Mouse (Mus musculus): ENCODE data around the gene Rpgrip1l. TPM values are rescaled to one million over a fixed set of nuclear protein-coding genes. Genes with fewer than 3 reads are reported as not detected.

The Rpgrip1l gene
- 7.1 and 10.5 TPM in 2 replicates for total RNA-seq (2021)
- long read RNA-seq, experiment 1, partial matches to known transcripts, result 3 of 3 reads
- long read RNA-seq, experiment 1, other reads (novel, unspliced or antisense), result 0 of 3 reads
- long read RNA-seq, experiment 2, partial matches to known transcripts, result 2 of 3 reads
- long read RNA-seq, experiment 2, other reads (novel, unspliced or antisense), result 1 of 3 reads

DNA sequence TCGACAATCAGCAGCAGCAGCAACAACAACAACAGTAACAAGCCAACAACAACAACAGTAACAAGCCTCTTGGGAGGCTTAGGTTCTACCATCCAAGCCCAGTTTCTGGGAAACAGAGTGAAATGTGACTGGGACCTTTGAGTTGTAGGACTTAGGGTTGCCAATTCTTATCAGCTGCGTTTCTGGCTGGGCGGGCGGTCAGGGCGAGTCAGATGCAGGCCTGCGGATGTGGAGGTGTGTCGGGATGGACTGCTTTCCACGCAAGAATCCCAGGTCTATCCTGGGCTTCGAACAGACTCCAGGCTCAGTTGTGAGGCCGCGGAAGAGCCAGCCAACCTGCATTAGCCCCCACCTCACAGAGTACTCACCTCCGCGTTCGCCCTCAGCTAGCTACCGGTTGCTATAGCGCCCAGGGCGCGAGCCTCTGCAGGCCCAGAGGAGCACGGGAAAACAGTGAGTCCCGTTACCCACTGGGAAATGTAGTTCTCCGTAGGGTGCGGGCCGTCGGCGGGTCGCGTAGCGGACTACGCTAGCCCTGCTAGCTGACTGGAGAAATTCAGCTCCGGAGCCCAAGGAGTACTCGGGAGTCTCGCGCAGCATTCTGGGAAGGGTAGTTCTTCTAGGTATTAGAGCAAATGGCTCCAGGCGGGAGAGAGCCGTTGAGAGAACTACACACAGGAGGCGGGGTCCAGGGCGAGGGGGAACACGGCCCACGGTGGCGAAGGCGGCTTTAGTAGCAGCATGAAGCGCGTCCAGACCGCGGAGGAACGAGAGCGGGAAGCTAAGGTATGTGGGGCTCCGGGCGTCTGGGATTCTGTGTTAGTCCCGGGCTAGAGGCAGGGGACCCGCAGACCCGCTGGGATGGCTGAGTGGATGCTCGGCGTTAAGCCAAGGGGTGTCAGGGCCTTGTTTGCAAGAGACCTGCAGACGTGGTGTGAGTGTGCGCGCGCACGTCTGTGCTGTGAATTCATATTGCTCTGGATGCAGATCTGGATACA lies at the start of gene Rpgrip1l, which contains the start of gene Fto:
TSS of gene Rpgrip1l (minus strand) at position 428 of the 998 bp plus-strand sequence.
TSS of gene Fto (plus strand) at position 691 of the 998 bp plus-strand sequence.
- peak; percentile 97 for DNase-seq

DNA sequence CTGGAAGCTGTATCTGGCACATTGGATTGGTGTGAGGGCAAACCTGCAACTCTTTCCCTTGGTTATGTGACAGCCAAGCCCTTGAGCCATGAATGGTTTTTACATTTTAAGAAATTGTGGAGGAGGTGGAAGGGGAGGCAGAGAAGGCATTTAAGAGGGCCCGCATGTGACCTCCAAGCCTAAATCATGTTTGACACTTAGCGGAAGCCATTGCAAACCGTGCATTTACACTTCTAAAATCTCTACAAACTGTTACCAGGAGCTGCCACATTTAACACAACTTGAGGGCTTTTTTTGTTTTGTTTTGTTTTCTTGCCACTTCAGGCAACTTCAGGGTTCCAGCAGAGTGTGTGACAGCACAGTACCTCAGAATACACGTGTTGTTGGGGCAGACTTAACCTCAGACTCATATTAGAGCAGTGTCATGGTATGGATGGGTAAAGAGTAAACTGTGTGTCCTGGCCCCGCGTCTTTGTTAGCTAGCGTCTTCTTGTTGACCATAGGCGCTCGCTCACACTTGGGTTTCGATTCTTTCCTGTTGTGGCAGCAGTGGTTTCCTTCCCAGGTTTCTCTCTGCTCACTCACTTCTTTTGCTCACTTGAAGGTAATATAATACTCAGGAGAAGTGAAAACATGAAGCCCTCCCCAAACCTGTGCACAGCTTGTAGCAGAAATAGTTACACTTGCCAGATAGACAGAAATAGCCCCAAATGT lies 47.7 kb upstream of the Rpgrip1l start:
- DNase-seq, result no peak

DNA sequence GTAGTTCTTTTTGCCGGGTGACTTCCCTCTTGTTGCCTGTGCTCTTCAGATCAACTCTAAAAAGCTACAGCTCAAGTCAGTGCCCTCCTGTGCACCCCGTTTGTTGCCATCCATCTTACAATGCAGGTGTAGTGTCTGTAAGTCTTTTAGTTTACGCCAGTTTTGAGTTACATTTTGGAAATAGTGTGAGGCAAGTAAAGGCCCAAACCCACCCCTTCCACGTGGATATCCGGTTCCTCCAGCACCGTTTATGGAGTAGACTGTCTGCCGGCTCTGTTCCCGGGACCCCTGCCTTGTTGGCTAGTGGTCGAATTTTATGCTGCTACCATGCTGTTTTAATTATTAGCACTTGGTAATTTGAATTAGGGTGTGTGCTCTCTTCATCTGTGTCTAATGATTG lies 46.4 kb upstream of the Rpgrip1l start:
- no peak for DNase-seq

DNA sequence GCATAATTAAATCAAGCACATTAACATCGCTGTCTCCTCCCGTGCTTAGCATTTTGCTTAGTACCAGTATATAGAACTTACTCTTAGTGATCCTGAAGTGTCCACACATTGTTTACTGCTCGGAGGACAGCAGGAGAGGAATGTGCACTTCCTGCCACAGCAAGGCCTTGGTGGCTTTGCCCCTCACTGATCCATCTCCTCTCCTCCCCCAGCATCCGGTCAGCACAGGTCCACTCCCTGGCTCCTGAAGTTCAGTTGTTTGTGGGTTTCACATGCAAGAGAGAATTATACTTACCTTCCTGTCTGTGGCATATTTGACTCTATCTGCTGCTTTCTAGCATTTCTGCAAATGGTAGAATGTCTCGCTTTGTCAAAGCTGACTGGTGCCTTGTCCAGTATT lies 45.0 kb upstream of the Rpgrip1l start:
- no peak for DNase-seq

DNA sequence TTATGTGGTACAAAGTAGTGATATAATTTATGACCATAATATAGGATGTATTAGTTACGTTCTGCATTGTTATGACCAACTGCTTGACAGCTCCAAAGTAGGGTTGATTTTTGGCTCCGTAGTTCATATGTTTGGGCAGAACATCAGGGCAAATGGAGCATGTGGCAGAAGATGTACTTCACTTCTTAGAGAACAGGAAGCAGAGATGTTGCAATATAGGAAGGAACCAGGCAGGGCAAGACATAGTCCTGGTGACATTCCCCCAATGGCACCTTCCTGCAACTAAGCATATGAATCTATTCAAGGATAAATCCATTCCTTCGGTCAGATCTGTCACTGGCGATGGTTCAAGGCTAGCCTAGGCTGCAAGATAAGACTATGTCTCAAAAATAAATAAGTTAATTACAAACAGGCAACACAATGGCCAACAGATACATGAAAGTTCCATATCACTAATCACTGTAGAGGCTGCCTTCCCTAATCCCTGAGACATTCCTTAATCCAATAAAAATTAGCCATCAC lies 44.5 kb upstream of the Rpgrip1l start:
- no peak for DNase-seq

DNA sequence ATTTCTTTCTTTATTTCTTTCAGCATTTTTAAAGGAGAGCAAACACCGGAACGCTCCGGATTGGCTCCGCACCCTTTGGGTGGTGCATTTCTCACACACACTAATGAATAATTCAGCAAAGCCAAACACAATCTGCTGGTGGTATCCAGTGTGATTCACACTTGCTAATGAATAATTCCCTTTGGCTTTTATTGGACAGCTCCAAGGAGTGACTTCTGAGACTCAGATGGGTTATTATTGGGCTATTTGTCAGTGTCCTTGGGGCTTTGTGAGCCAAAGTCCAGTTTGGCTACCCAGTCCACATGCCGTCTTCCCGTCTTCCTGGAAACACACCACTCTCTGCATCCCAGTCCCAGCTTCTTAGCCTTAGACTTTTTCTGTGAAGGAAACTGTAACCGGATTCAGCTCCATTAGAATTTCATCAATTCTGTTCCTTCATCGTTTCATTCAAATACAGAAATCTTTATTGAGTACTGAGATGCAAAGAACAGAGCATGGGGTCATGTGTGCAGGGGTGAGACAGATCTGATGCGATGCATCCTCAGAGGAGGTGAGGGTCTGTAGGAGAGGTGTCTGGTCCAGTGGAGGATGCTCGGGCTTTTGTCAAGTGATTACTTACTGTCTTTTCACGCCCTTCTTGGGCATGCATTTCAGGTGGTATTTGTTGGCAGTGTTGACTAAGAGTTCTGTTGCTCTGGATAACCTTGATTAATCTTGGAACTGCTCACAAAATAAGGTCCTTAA lies 43.1 kb upstream of the Rpgrip1l start:
- DNase-seq, result no peak

DNA sequence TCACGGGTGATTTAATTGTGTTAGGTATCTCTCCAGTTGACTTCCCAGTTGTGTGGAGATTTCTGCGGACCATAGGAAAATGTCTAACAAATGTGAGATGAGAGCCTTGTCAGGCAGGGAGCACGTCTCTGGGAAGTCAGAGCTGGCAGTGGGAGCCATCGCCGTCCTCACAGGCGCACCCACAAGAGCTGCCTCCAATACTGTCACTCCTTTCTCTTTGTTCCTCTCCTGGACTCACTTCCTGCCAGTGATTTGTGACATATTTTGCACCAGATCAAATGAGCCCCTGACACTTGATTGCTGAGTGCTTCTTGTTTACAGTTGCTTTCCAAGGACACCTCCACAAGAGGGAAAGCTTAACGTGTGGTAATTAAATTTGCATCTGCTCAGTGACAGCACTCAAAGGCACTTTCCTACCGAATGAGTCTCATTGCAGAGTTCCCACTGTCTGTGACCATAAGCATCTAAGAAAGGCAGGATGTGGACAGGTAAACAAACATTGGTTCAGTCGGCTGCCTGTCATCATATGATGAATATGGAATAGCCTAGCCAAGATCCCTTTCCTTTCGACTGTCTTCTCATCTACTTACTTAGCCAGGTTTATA lies 42.3 kb upstream of the Rpgrip1l start:
- DNase-seq, result no peak

DNA sequence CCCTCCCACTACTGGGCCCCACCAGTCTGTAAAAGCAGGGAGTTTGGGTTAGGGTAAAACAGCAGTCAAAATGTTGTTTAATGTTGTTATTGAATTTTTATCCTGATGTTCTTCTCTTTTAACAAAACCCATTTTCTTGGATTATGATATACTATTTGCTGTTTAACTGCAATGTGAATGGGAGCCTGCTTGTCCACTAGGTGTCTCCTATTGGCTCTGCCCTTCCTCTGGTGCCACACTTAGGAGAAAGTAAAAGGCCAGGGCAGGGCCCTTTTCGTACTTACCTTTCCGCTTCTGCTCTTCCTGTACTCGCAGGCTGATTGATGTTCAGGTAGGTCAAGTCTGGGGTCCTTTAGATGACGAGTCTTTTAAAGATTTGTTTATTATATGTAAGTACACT lies 40.8 kb upstream of the Rpgrip1l start:
- no peak for DNase-seq

DNA sequence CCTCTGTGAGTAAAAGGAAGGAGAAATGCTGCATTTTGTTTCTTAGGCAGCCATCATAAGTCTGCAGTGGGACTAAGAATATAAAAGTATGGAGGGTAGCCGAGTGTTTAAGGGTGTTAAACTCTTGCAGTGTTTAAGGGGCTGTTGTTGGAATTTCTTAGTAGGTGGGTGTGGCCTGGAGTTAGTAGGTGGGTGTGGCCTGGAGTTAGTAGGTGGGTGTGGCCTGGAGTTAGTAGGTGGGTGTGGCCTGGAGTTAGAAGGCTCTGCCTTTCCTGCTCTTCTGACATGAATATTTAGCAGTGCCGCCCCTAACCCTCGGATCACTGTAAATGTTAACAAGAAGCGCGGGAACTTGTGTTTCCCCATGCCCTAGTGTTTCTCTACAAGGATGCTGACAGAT lies 40.0 kb upstream of the Rpgrip1l start:
- DNase-seq, result no peak

DNA sequence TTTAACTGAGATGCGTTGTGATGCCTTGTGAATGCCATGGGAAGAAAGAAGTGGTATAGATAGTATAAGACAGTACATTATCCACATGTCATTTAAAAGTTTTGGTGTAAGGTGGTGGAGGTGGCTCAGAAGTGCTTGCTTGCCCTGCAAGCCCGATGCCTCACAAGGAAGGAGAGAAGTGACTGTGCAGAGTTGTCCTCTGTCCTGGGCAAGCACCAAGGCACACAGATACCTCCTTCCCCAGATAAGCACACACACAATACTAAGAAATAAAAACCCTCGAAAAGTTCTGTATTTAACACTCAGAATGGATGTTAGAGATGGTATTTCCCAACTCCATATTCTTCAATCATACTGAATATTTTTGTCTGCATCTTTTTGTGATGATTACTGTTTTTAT lies 39.5 kb upstream of the Rpgrip1l start:
- DNase-seq, result no peak

DNA sequence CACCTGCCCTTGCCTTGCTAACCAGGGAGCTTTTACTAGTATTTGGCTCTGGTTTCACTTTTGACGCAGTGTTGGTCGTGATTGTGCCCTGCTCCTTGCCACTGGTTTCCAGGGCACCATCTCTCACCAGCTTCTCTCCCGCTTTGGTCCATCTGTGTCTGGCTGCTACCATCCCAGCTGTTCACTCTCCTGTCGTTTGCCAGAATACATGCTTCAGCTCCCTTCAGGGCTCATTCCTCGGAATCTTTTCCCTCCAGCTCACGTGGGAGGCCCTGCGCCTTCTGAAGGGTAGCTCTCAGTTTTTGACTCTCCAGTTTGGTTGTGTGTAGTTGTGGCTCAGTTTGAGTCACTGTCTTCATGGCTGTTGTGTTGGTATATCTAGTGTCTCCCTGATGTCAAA lies 37.6 kb upstream of the Rpgrip1l start:
- DNase-seq, result no peak

DNA sequence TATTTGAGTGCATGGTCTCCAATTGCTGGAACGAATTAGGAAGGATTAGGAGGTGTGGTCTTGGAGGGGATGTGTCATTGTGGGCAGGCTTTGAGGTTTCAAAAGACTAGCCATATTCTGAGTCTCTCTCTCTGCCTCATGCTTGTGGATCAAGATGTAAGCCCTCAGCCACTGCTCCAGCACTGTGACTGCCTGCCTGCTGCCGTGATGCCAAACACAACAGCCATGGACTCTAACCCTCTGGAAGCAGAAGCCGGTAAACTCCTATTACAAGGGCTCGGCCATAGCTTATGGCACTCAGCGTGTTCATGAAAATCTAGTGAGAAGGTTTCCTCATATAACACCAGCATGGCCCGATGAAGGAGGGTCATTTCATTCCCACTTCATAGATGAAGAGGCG lies 36.8 kb upstream of the Rpgrip1l start:
- no peak for DNase-seq

DNA sequence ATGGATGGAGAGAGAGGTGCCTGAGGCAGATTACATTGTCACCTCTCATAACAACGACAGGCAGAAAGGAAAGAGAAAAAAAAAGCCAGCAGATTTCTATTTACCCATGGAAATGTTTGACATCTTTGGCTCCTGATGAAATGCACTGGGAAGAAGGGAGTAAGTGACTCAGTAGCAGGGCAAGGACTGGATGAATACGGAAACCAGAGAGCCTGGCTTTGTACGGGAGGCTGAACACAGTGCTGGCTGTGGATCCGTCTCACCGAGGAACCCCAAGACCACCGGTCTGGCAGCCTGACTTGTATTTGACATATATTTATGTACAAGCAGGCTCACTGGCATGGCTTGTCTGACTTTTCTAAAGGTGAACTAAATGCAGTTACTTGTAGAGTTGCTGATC lies 34.5 kb upstream of the Rpgrip1l start:
- no peak for DNase-seq

DNA sequence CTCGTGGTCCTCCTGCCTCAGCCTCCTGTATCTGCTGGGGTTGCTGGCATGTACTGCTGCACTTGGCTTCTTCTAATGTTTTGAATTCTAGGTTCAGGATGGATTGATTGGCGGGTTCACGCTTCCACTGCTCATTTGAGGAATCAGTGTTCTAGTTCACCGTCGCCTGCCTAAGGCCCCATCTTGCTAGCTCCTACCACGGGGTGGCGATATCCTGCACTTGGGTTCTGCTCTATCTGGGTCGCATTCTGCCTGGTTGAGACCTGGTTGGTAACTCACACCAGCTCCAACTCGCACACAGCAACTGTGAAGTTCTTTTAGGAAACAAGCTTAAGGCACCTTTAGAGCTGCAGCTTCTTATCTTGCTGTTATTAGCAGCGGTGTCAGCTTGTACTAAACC lies 34.1 kb upstream of the Rpgrip1l start:
- DNase-seq, result no peak

DNA sequence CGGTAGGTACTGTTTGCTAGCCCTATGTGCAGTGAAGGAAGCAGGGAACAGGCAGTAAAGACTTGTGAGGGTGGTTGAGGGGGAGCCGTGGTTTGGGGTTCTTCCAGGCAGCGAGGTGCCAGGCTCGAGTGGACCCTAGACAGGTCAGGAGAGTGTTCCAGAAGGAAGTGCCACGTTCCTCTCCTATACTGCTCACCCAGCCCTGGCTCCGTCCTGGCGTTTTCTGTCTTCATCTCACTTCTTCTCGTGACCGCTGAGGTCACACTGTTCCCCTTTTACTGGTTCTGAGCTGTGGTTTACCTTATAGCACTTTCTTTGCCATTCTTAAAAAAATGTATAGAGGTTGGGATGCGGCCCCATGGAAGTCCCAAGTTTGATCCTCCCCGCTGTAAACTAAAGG lies 31.6 kb upstream of the Rpgrip1l start:
- DNase-seq, result no peak

DNA sequence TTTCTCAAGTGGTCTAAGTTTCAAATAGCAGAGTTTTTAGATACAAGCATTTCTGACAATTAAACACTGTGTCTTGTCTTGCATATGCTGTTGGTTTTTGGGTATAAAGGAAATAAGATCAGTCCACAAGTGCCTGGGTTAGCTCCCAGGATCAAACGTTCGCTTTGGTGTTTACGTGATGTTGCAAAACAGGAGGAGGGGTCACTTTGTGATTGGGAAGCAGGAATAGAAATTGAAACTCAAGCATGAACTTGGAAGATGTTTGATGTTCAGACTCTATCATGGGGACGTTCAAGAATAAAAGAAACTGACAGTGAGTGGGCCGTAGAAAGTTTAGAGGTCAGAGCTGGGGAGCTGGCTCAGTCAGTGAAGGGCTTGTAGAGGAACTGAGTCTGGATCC lies 29.7 kb upstream of the Rpgrip1l start:
- DNase-seq, result no peak

DNA sequence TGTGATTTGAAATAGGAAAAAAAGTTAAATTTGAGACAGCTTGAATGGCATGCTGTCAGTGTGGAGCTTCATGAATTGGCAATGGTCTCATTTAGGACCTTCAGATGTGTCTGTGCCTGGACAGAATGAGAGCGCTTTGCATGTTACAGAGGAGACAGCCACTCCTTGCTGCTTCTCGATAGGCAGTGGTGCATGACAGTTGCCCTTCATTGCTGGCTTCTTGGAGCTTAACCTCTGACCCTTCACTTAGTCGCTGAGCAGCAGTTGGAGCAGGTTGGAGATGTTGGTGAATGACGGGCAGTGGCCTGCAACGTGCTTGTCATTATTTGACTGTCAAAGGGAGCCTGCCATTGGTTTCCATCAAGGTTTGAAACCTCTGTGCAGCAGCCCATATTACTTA lies 29.1 kb upstream of the Rpgrip1l start:
- DNase-seq, result no peak

DNA sequence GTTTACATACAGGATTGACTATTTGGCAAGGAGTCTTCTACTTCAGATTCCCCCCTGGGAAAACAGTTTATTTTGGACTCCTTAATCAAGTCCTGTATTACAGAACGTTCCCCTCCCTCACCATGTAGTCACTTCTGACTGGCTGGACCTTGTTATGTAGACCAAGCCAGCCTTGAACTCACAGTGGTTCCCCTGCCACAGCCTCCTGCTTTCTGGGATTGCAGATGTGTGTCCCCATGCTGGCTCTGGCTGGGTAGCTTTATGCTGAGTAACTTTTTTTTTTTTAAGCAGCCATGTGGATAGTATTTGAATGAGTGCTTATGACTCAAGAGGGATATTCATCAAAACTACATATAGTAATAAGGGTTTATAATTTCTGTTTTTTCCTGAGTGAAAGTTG lies 27.7 kb upstream of the Rpgrip1l start:
- no peak for DNase-seq

DNA sequence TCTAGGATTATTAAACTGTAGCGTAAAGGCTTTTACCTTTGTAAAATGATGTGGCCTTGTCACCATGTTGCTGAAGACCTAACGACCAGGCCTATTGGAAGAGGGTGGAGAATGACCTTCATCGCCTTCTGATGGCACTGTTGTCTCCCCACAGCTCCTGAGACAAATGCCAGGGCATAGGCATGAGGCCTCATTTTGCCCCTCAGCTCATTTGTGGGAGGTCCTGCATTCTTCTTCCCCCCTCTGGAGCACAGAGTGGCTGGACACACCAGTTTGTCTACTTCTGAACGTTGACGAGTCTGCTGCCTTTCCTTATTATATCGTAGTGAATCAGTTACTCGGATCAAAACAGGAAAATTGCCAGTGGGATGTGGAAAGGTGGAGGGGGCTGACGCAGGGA lies 26.6 kb upstream of the Rpgrip1l start:
- DNase-seq, result no peak

DNA sequence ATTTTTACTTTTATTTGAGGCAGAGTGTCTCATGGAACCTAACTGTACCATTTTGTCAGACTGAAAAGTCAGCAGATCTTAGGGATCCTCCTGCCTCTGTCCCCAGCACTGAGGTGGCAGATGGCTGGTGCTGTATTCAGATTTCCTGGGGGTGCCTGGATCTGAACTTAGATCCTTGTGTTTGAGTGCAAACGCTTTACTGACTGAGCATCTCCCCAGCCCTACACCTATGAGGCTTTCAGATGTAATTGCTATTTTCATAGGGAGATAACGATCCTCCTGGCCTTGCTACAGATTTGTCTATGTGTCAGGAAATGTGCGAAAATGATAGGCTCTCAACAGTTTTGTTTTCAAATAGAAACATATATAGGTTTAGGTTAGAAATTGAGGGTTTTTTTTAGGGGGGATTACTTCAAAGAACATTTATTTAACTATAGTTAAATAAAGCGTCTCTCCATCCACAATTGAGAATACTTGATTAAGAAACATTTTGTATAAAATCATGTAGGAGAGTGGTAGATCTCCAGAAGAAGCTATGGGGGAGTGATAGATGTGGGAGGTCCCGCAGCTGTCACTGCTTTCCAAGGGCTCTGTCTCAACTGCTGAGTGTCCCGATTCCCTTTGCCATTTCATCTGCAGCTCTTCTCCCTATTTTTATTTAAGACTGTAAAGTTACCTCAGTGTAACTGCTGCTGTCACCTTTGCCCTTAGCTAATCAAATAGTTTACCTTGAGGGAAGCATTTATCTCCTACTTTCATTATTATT lies 25.5 kb upstream of the Rpgrip1l start:
- DNase-seq, result no peak

DNA sequence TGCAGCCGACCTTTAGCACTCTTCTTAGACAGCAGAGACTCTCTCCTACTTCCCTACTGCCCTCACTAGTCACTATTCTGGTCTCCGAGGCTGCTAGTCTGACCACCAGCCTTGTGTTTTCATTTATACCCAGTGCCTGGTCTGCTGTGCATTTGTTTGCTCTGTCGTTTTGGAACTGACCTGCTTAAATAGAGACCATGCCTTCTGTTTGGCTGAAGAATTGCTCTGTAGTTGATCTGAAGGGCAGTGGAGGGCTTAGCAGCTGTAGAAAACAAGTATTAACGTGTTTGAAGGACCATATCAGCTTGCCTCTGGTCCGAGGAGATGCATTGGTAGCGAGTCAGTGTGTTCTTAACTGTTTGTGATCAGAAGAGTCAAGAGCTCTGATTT lies 16.4 kb upstream of the Rpgrip1l start:
- no peak for DNase-seq
